Mouse (Mus musculus) hindbrain, embryonic 16.5 days (tissue): ENCODE measurements around the gene Igfbp4. TPM values are rescaled to one million over a fixed set of nuclear protein-coding genes. Genes with fewer than 3 reads are reported as not detected.

Experiments used
- ATAC-seq: fragments of 200-750 bp; cut with Nextera tagmentation; 2 replicates; pipeline ENCODE4 v1.8.0; 2017; ENCODE audit warnings: moderate TSS enrichment, moderate library complexity
- H3K27ac ChIP-seq: fragments of 300-500 bp; sonication (generic); 2 replicates; pipeline ENCODE4 v1.5.1; 2014; ENCODE audit warnings: low read depth, mild to moderate bottlenecking, control low read depth, low read length, moderate library complexity
- H3K27me3 ChIP-seq: fragments of 300-500 bp; sonication (generic); replicated peaks from 2 replicates; pipeline ENCODE4 v1.6.1; 2014; ENCODE audit warnings: low read length; ENCODE audit not compliant: control insufficient read depth, insufficient read depth
- H3K36me3 ChIP-seq: fragments of 300-500 bp; sonication (generic); 2 replicates; pipeline ENCODE4 v1.6.1; 2014; ENCODE audit warnings: mild to moderate bottlenecking, low read length, moderate library complexity, mixed read lengths; ENCODE audit not compliant: control insufficient read depth, insufficient read depth
- H3K4me1 ChIP-seq: fragments of 300-500 bp; sonication (generic); 2 replicates; pipeline ENCODE4 v1.6.1; 2014; ENCODE audit warnings: low read depth, low read length; ENCODE audit not compliant: control insufficient read depth, insufficient read depth
- H3K4me2 ChIP-seq: fragments of 300-500 bp; sonication (generic); 2 replicates; pipeline ENCODE4 v1.6.1; 2014; ENCODE audit warnings: mild to moderate bottlenecking, low read length, control low read depth, moderate library complexity
- H3K4me3 ChIP-seq: fragments of 300-500 bp; sonication (generic); 2 replicates; pipeline ENCODE4 v1.5.1; 2014; ENCODE audit warnings: mild to moderate bottlenecking, low read length, control low read depth, moderate library complexity
- H3K9ac ChIP-seq: fragments of 300-500 bp; sonication (generic); 2 replicates; pipeline ENCODE4 v1.6.1; 2014; ENCODE audit warnings: low read depth, mild to moderate bottlenecking, control low read depth, low read length, moderate library complexity
- H3K9me3 ChIP-seq: fragments of 300-500 bp; sonication (generic); 2 replicates; pipeline ENCODE4 v1.6.1; 2014; ENCODE audit warnings: mild to moderate bottlenecking, low read length, moderate library complexity; ENCODE audit not compliant: control insufficient read depth
- WGBS: fragments of 180-500 bp; shearing (Covaris S2); extraction: QIAGEN DNeasy Blood & Tissue Kit; methylation state at CpG from one replicate; pipeline ENCODE4 v1.1.7; 2014; 5-methylcytosine and 5-hydroxymethylcytosine counted together
- polyA plus RNA-seq: library from polyadenylated mRNA; unstranded; fragments of >200 nt; fragmentation: Nextera tagmentation; extraction: Ambion mirVana; gene quantifications from 2 replicates; pipeline ENCODE4 v1.2.1, GENCODE M21; 2015

Gene Igfbp4
- polyA plus RNA-seq, 1 experiment from 2014 or later = 120 TPM

GRCm38 (mm10) chr11:99096417-99096816, 55.4 kb downstream of the Igfbp4 start:
- H3K9ac ChIP-seq = no peak overlapping the region
- no peak overlapping the region for H3K4me3 ChIP-seq
- ATAC-seq = no peak
- 82% methylated on average over 4 of the region's 4 CpGs for WGBS
- H3K9me3 ChIP-seq = no peaks in the 10 kb centered on the region
- no peak overlapping the region for H3K4me2 ChIP-seq
- H3K36me3 ChIP-seq = no peaks in the 10 kb centered on the region
- no peak overlapping the region for H3K27ac ChIP-seq
- H3K4me1 ChIP-seq = no peaks in the 10 kb centered on the region
- no peaks in the 10 kb centered on the region for H3K27me3 ChIP-seq

- H3K9me3 ChIP-seq = no peaks in the 10 kb centered on the region
- H3K27me3 ChIP-seq = no peaks in the 10 kb centered on the region
- WGBS = 71% methylated on average over 8 of the region's 8 CpGs
- no peak overlapping the region for H3K27ac ChIP-seq
- no peaks in the 10 kb centered on the region for H3K36me3 ChIP-seq
- no peak overlapping the region for H3K4me3 ChIP-seq
- no peaks in the 10 kb centered on the region for H3K4me1 ChIP-seq
- no peak overlapping the region for H3K4me2 ChIP-seq
- no peak overlapping the region for H3K9ac ChIP-seq
- no peak for ATAC-seq
Observed at GRCm38 (mm10) chr11:99096996-99097774, 56.1 kb downstream of the Igfbp4 start.

GRCm38 (mm10) chr11:99098924-99099323, 57.9 kb downstream of the Igfbp4 start:
- ATAC-seq = no peak
- Histone ChIP-seq H3K9me3 (no peaks in the 10 kb centered on the region), H3K27ac (no peak overlapping the region), H3K4me1 (no peaks in the 10 kb centered on the region), H3K4me2 (no peak overlapping the region), H3K27me3 (no peaks in the 10 kb centered on the region), H3K4me3 (no peak overlapping the region), H3K36me3 (no peaks in the 10 kb centered on the region), H3K9ac (no peak overlapping the region)
- WGBS = 88% methylated on average over 9 of the region's 9 CpGs

- H3K9me3 ChIP-seq = no peaks in the 10 kb centered on the region
- no peaks in the 10 kb centered on the region for H3K36me3 ChIP-seq
- H3K4me3 ChIP-seq = no peak overlapping the region
- H3K4me2 ChIP-seq = no peak overlapping the region
- WGBS = 76% methylated on average over 7 of the region's 7 CpGs
- H3K4me1 ChIP-seq = no peaks in the 10 kb centered on the region
- no peaks in the 10 kb centered on the region for H3K27me3 ChIP-seq
- H3K9ac ChIP-seq = no peak overlapping the region
- ATAC-seq = no peak
- no peak overlapping the region for H3K27ac ChIP-seq
Observed at GRCm38 (mm10) chr11:99099516-99099915, 58.5 kb downstream of the Igfbp4 start.

GRCm38 (mm10) chr11:99100215-99100614, 59.2 kb downstream of the Igfbp4 start:
- no peak for ATAC-seq
- Histone ChIP-seq H3K27ac (no peak overlapping the region), H3K36me3 (no peaks in the 10 kb centered on the region), H3K4me3 (no peak overlapping the region), H3K9ac (no peak overlapping the region), H3K9me3 (no peaks in the 10 kb centered on the region), H3K4me2 (no peak overlapping the region), H3K27me3 (no peaks in the 10 kb centered on the region), H3K4me1 (no peaks in the 10 kb centered on the region)
- WGBS = 83% methylated on average over 5 of the region's 5 CpGs

- H3K27ac ChIP-seq = no peak overlapping the region
- WGBS = 89% methylated on average over 8 of the region's 8 CpGs
- H3K4me2 ChIP-seq = no peak overlapping the region
- no peaks in the 10 kb centered on the region for H3K9me3 ChIP-seq
- no peak overlapping the region for H3K9ac ChIP-seq
- H3K4me3 ChIP-seq = no peak overlapping the region
- H3K4me1 ChIP-seq = no peaks in the 10 kb centered on the region
- no peak for ATAC-seq
- H3K27me3 ChIP-seq = no peaks in the 10 kb centered on the region
- no peaks in the 10 kb centered on the region for H3K36me3 ChIP-seq
Observed at GRCm38 (mm10) chr11:99101693-99102092, 60.6 kb downstream of the Igfbp4 start.

GRCm38 (mm10) chr11:99102575-99103270, 61.7 kb downstream of the Igfbp4 start:
- ATAC-seq = no peak
- 89% methylated on average over 9 of the region's 9 CpGs for WGBS
- Histone ChIP-seq H3K27ac (no peak overlapping the region), H3K4me2 (no peak overlapping the region), H3K27me3 (no peaks in the 10 kb centered on the region), H3K4me3 (no peak overlapping the region), H3K9me3 (no peaks in the 10 kb centered on the region), H3K4me1 (no peaks in the 10 kb centered on the region), H3K36me3 (no peaks in the 10 kb centered on the region), H3K9ac (no peak overlapping the region)

Other genes with a start within 250 kb of the Igfbp4 start
- 28.2 and 28.6 TPM in 2 replicates for gene Msl1, start 245.7 kb upstream of the Igfbp4 start, polyA plus RNA-seq
- 41.7 and 49.2 TPM in 2 replicates for gene Casc3, start 236.3 kb upstream of the Igfbp4 start, polyA plus RNA-seq
- 11.6 and 13.0 TPM in 2 replicates for gene Rapgefl1, start 204.5 kb upstream of the Igfbp4 start, polyA plus RNA-seq
- gene Wipf2, start 177.6 kb upstream of the Igfbp4 start, polyA plus RNA-seq = 4.1 and 4.2 TPM in 2 replicates
- 4.6 and 6.3 TPM in 2 replicates for gene Cdc6, start 133.4 kb upstream of the Igfbp4 start, polyA plus RNA-seq
- gene Rara, start 113.4 kb upstream of the Igfbp4 start, polyA plus RNA-seq = 12.1 and 16.7 TPM in 2 replicates
- gene Gjd3, start 58.2 kb upstream of the Igfbp4 start, polyA plus RNA-seq = 2.0 and 3.0 TPM in 2 replicates
- 33.1 and 44.9 TPM in 2 replicates for gene Top2a, start 17.1 kb upstream of the Igfbp4 start, polyA plus RNA-seq
- gene Tns4, start 48.1 kb downstream of the Igfbp4 start, polyA plus RNA-seq = 0.16 TPM in 2 replicates
- gene Ccr7, start 113.8 kb downstream of the Igfbp4 start, polyA plus RNA-seq = not detected in 2 replicates
- gene Smarce1, start 189.8 kb downstream of the Igfbp4 start, polyA plus RNA-seq = 225 and 246 TPM in 2 replicates
- gene Krt222, start 202.8 kb downstream of the Igfbp4 start, polyA plus RNA-seq = 10.9 and 14.3 TPM in 2 replicates
- gene Krt24, start 244.0 kb downstream of the Igfbp4 start, polyA plus RNA-seq = 0.08 TPM in 1 of 2 replicates, not detected in the other